Mouse (Mus musculus) hindbrain, embryonic 14.5 days (tissue): Measurements from ENCODE around the gene Nfib. TPM values are rescaled to one million over a fixed set of nuclear protein-coding genes. Genes with fewer than 3 reads are reported as not detected.

Source experiments
- ATAC-seq: fragments of 200-750 bp; cut with Nextera tagmentation; 2 replicates; pipeline ENCODE4 v1.8.0; 2017; ENCODE audit warnings: moderate number of reproducible peaks, mild to moderate bottlenecking, moderate TSS enrichment, moderate library complexity; ENCODE audit not compliant: low FRiP score
- DNase-seq: peaks from one replicate; pipeline ENCODE4 v3.0.0-alpha.2; 2015; ENCODE audit warnings: low spot score
- H3K27ac ChIP-seq: fragments of 300-500 bp; sonication (generic); 2 replicates; pipeline ENCODE4 v1.5.1; 2014; ENCODE audit warnings: mild to moderate bottlenecking, moderate library complexity
- H3K27me3 ChIP-seq: fragments of 300-500 bp; sonication (generic); 2 replicates; pipeline ENCODE4 v1.6.1; 2014; ENCODE audit warnings: mild to moderate bottlenecking, low read length, mixed read lengths; ENCODE audit not compliant: control insufficient read depth, insufficient read depth
- H3K36me3 ChIP-seq: fragments of 300-500 bp; sonication (generic); replicated peaks from 2 replicates; pipeline ENCODE4 v1.6.1; 2014; ENCODE audit not compliant: control insufficient read depth, insufficient read depth
- H3K4me1 ChIP-seq: fragments of 300-500 bp; sonication (generic); replicated peaks from 2 replicates; pipeline ENCODE4 v1.6.1; 2014; ENCODE audit warnings: antibody characterized with exemption, low read length, mixed read lengths; ENCODE audit not compliant: control insufficient read depth, insufficient read depth
- H3K4me2 ChIP-seq: fragments of 300-500 bp; sonication (generic); replicated peaks from 2 replicates; pipeline ENCODE4 v1.6.1; 2014; ENCODE audit warnings: mild to moderate bottlenecking, moderate library complexity
- H3K4me3 ChIP-seq: fragments of 300-500 bp; sonication (generic); replicated peaks from 2 replicates; pipeline ENCODE4 v1.5.1; 2014; ENCODE audit warnings: mild to moderate bottlenecking, low read length
- H3K9ac ChIP-seq: fragments of 300-500 bp; sonication (generic); 2 replicates; pipeline ENCODE4 v1.6.1; 2014
- H3K9me3 ChIP-seq: fragments of 300-500 bp; sonication (generic); 2 replicates; pipeline ENCODE4 v1.6.1; 2016; ENCODE audit warnings: low read length; ENCODE audit not compliant: control insufficient read depth
- WGBS: fragments of 180-500 bp; shearing (Covaris S2); extraction: QIAGEN DNeasy Blood & Tissue Kit; methylation state at CpG from one replicate; pipeline ENCODE4 v1.1.7; 2014; 5-methylcytosine and 5-hydroxymethylcytosine counted together
- polyA plus RNA-seq: library from polyadenylated mRNA; unstranded; fragments of >200 nt; fragmentation: Nextera tagmentation; extraction: Ambion mirVana; gene quantifications from 2 replicates; pipeline ENCODE4 v1.2.1, GENCODE M21; 2014

Nfib gene
- polyA plus RNA-seq, 1 experiment from 2014 or later, result 90.8 TPM

DNA sequence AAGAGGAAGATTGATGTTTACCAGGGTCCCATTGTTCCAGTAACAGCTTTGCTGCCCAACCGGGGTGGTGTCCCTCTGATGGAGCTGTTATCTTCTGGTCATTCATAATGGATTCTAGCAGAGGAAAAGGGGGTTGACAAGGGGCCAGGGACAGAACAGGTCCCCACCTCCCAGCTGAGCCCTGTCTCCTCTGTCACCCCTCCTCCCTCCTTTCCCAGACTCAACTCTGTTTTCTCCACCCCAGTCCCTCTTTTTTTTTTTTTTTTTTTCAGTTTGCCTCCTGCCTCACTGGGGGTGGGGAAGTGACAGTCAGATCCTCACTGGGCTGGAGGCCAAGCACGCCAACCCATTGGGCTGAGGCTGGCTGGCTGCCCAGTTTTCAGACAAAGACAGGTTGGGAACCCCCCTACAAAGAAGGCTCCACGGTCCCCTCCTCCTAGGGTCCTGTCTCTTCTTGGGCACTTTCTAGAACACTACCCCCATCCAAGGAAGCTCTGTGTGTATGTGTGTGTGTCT, 83.2 kb downstream of the Nfib start:
- H3K9ac ChIP-seq, result 0 out of 2 replicates have a peak overlapping the region, but pooled peaks have one; percentile 3
- 8% methylated on average over 3 of the region's 3 CpGs for WGBS
- H3K9me3 ChIP-seq, result no peaks in the 10 kb centered on the region
- no peaks in the 10 kb centered on the region for H3K27me3 ChIP-seq
- H3K27ac ChIP-seq, result peak overlapping the region; percentile 83
- ATAC-seq (peak; percentile 89), DNase-seq (peak; percentile 80)
- H3K4me2 ChIP-seq, result no peak overlapping the region
- H3K4me3 ChIP-seq, result no peak overlapping the region
- H3K4me1 ChIP-seq, result peaks cover 19% of the 10 kb centered on the region
- H3K36me3 ChIP-seq, result no peaks in the 10 kb centered on the region

DNA sequence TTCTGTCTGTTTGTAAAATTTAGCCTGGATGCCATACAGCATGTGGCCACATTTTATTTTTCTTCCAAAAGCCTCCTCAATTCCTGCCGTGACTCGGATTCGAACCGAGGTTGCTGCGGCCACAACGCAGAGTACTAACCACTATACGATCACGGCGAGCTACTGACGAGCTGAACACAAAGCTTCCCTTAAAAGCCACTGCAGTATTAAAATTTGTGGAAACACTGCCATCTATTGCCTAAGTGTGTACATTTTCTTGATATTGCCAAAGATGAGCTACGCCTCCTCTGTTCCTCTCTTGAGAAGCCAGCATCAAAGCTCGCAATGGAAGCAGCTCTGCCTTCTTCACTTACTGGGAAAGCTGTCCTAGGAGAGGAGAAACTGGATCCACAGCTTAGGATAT, 86.0 kb downstream of the Nfib start:
- peak; percentile 69 for DNase-seq
- Histone ChIP-seq H3K9ac (no peak overlapping the region), H3K27me3 (no peaks in the 10 kb centered on the region), H3K9me3 (no peaks in the 10 kb centered on the region), H3K36me3 (no peaks in the 10 kb centered on the region), H3K4me3 (no peak overlapping the region), H3K4me2 (no peak overlapping the region), H3K4me1 (peaks cover 19% of the 10 kb centered on the region), H3K27ac (peak overlapping the region; percentile 40; the same call in 1 of the 2 replicates)
- no peak for ATAC-seq
- 62% methylated on average over 12 of the region's 12 CpGs for WGBS

DNA sequence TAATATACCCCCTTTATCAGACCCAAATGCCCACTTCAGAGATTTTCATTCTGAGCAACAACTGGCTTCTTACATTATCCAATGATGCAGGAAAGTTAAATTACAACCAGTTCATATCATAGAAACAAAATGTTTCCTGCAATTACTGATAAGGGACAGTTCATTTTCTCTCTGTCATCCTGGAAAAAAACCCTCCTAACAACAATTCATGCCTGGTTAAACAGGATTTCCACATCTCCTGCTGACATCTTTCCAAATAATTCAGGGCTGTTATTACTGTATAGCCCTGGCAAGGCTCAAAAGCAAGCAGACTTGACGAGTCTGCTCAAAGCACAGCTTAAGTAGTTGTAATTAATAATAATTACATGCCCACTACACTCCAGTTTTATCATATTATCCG, 86.5 kb downstream of the Nfib start:
- Histone ChIP-seq H3K4me1 (peaks cover 21% of the 10 kb centered on the region), H3K4me3 (no peak overlapping the region), H3K27ac (no peak overlapping the region), H3K9me3 (no peaks in the 10 kb centered on the region), H3K9ac (no peak overlapping the region), H3K36me3 (no peaks in the 10 kb centered on the region), H3K27me3 (no peaks in the 10 kb centered on the region), H3K4me2 (no peak overlapping the region)
- ATAC-seq (no peak), DNase-seq (no peak)
- 44% methylated on average over 2 of the region's 2 CpGs for WGBS

DNA sequence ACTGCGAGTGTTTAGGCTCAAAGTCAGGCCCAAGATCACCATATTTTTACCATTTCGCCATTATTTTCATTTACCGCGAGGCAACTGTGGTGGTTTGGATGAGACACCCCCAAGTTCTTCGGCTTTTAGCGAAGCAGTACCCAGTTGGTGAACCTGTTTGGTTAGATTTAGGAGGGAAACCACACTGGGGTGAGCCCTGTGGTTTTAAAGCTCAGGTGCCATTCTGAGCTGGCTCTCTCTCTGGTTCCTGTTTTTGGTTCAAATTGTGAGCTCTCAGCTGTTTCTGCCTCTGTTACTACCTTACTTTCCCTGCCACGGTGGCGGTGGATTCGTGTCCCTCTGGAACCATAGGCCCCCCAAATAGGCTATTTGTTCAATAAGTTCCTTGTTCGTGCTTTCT, 88.3 kb downstream of the Nfib start:
- Histone ChIP-seq H3K9ac (no peak overlapping the region), H3K36me3 (no peaks in the 10 kb centered on the region), H3K27me3 (no peaks in the 10 kb centered on the region), H3K4me3 (no peak overlapping the region), H3K27ac (no peak overlapping the region), H3K4me1 (peaks cover 24% of the 10 kb centered on the region), H3K9me3 (no peaks in the 10 kb centered on the region), H3K4me2 (no peak overlapping the region)
- 86% methylated on average over 10 of the region's 10 CpGs for WGBS
- no peak for ATAC-seq
- no peak for DNase-seq

DNA sequence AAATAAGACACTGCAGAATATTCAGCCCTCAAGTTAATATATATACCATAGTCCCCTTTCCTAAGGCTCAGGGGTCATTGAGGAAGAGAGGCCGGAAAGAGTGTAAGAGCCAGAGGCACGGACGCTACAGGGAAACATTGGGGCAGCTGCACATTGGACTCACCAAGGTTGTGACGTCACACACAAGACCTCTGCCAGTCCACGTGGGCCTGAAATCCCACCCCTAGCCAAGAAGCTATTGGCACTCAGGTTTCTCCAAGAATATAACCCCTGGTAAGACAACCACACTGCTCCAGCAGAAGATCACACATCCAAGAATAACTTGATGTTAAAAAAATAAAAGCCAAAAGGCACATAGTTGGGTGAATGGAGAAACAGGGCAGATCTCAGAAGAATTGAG, 89.8 kb downstream of the Nfib start:
- Histone ChIP-seq H3K4me2 (no peak overlapping the region), H3K4me1 (peaks cover 18% of the 10 kb centered on the region), H3K36me3 (no peaks in the 10 kb centered on the region), H3K4me3 (no peak overlapping the region), H3K9ac (no peak overlapping the region), H3K27me3 (no peaks in the 10 kb centered on the region), H3K27ac (no peak overlapping the region), H3K9me3 (no peaks in the 10 kb centered on the region)
- no peak for ATAC-seq
- 94% methylated on average over 5 of the region's 5 CpGs for WGBS
- no peak for DNase-seq

DNA sequence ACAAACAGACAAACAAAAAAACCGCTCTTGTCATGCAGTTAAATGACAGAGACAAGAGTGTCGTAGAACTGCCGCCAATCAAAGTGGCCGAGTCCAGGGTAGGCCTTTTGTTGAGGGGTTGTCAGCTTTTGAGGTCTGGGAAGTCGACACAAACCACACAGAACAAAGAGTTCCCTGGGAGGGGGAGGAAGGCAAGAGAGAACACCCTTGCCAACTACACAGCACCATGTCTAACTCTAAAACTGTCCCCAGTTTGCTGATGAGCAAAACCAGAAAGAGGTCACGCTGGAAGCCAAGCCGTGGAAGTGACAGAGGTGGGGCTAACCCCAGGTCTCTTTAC, 91.1 kb downstream of the Nfib start:
- Histone ChIP-seq H3K9ac (no peak overlapping the region), H3K27me3 (no peaks in the 10 kb centered on the region), H3K4me2 (no peak overlapping the region), H3K27ac (peak overlapping the region; percentile 0; the same call in 1 of the 2 replicates), H3K4me3 (no peak overlapping the region), H3K36me3 (no peaks in the 10 kb centered on the region), H3K4me1 (peaks cover 18% of the 10 kb centered on the region), H3K9me3 (no peaks in the 10 kb centered on the region)
- 15% methylated on average over 7 of the region's 7 CpGs for WGBS
- DNase-seq (no peak), ATAC-seq (peak; percentile 70; the same call in 1 of the 2 replicates)

DNA sequence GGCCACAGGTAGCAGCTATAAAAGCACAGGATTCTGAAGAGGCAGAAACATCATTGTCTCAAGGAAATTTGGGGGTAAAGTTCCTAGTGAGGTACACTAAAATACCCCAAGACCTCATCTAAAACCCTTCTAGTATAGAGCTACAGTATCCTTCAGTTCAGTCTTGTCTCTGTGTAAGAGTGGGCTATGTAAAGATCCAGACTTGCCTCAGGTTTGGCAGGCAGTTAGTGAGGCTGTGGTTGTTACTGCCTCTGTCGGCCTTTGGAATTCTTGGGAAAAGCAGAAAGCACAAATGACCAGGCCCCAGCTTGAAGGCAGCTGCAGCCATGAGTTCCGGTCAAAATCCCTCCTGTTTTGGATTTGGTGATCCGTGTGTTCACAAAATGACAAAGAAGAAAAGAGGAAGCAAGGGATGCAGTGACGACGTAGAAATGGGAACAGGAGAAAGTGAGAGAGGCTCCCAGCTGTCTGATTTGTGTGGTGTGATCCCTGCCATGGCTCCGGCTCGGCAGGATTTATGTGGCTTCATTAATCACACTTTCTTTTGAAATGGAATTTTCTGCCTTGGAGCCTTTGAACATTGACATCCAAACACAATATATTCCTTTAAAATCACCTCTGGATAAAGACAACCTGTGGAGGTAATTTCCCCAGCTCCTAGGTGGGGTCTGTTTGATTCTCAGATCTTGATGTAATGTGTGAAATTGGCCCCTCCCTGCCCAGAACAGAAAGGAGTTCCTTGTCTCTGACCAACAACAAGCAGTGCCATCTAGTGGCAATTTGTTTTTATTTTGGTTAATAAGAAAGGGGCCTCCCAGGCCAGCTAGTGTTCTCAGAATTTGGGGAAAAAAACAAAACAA, 91.7 kb downstream of the Nfib start:
- H3K4me1 ChIP-seq, result peaks cover 15% of the 10 kb centered on the region
- no peaks in the 10 kb centered on the region for H3K36me3 ChIP-seq
- H3K27ac ChIP-seq, result peak overlapping the region; percentile 49; the same call in 1 of the 2 replicates
- ATAC-seq, result peak; percentile 84
- WGBS, result 18% methylated on average over 7 of the region's 7 CpGs
- H3K4me2 ChIP-seq, result peak overlapping the region; percentile 34
- no peak overlapping the region for H3K4me3 ChIP-seq
- no peaks in the 10 kb centered on the region for H3K9me3 ChIP-seq
- DNase-seq, result peak; percentile 93
- no peak overlapping the region; the same call in 1 of the 2 replicates for H3K9ac ChIP-seq
- H3K27me3 ChIP-seq, result no peaks in the 10 kb centered on the region

DNA sequence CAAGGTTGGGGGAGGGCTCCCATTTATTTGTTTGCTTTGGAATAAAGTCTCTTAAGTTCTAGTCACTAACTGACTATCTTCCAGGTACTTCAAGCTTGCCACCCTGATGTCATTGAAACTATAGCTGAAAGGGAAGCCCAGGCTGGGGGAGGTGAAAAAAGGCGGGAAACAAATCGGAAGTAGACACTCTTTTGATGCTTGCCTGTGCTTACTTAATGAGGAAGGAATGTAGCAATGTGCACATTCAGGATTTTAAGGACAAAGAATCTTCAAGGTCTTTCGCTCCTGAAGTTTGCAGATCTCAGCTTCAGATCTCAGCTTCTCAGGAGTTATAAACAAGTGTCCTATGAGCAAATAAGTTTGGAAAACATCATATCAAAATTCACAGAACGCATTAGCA, 95.9 kb downstream of the Nfib start:
- WGBS, result 81% methylated on average over 4 of the region's 4 CpGs
- Histone ChIP-seq H3K9me3 (no peaks in the 10 kb centered on the region), H3K4me3 (no peak overlapping the region), H3K4me1 (peaks cover 7% of the 10 kb centered on the region), H3K27ac (no peak overlapping the region), H3K4me2 (no peak overlapping the region), H3K9ac (no peak overlapping the region), H3K27me3 (no peaks in the 10 kb centered on the region), H3K36me3 (no peaks in the 10 kb centered on the region)
- ATAC-seq, result no peak
- DNase-seq, result no peak

DNA sequence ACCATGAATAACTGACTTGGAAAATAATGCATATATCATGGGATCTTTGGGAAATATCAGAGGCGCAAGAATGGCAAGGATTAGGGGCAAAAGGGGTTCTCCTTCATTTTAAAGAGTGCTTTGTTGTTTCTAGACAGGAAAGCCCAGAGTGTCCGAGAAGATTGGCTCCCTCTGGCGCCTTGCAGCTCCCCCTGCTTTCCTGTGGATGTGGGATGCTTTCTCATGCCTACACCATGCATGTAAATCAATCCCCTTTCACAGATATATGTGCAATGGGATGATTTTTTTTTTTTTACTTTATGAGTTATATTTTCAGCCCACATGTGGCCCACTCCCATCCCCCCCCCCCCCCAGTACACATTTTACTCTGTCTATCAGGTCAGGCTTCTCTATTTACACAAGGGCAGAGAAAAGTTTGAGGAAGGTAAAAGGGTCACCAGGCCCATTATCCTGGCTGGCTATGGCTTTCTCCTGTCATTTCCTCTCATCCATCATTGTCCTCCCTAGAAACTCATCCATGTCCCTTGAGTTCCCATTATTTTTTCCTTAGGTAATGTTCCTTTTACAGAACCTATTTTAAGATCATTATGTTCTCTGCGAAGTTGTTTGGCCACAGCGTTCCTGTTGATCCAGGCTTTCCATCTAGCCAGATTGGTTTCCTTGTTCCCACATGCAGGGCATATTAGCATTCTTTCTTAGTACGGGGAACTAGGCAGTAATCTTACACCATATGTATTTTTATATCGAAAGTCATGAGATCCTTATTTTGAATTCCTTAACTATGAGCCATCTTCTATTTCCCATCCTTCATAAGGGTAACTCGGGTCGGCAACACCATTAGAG, 96.6 kb downstream of the Nfib start:
- no peaks in the 10 kb centered on the region for H3K27me3 ChIP-seq
- H3K36me3 ChIP-seq, result no peaks in the 10 kb centered on the region
- H3K9me3 ChIP-seq, result no peaks in the 10 kb centered on the region
- no peak overlapping the region for H3K4me2 ChIP-seq
- H3K27ac ChIP-seq, result no peak overlapping the region
- DNase-seq, result no peak
- no peak overlapping the region for H3K9ac ChIP-seq
- H3K4me3 ChIP-seq, result no peak overlapping the region
- WGBS, result 88% methylated on average over 9 of the region's 9 CpGs
- H3K4me1 ChIP-seq, result peaks cover 9% of the 10 kb centered on the region
- no peak for ATAC-seq
